Mouse (Mus musculus): ENCODE results near the gene Drg2. TPM values are rescaled to one million over a fixed set of nuclear protein-coding genes. Genes with fewer than 3 reads are reported as not detected.
"Not testable (repeated sequence)": the region's sequence is repeated elsewhere in the genome, so short reads cannot be mapped to it uniquely, and the experiment has no call there.

Gene Drg2
- polyA plus RNA-seq, 1 experiment from 2014 or later, result 67.1 TPM

- WGBS, result 38% methylated on average over 1 of the region's 1 CpGs
- peaks cover 94% of the 10 kb centered on the region for H3K36me3 ChIP-seq (ENCODE audit: control insufficient read depth, insufficient read depth, low read length)
- H3K4me2 ChIP-seq (ENCODE audit: low read length); ATAC-seq (ENCODE audit: insufficient number of reproducible peaks, insufficient read depth, low FRiP score, low read depth); H3K27ac ChIP-seq (replicated peaks in 1 of 2; ENCODE audit: control insufficient read depth in 1 of 2, insufficient read depth in 1 of 2, low read depth in 2 of 2, low read length in 2 of 2); H3K27me3 ChIP-seq (ENCODE audit: control insufficient read depth, insufficient read depth, low read length); H3K9me3 ChIP-seq (ENCODE audit: control insufficient read depth, low read length); H3K9ac ChIP-seq (ENCODE audit: low read length); H3K4me1 ChIP-seq (ENCODE audit: control insufficient read depth in 2 of 2, insufficient read depth in 2 of 2, low read length in 2 of 2); H3K4me3 ChIP-seq (ENCODE audit: control insufficient read depth in 1 of 2, insufficient read depth in 1 of 2, low read depth in 1 of 2, low read length in 2 of 2): not testable (repeated sequence)
These were observed 14.8 kb upstream of the Drg2 start for GRCm38 (mm10) chr11:60439621-60440020.

- ATAC-seq (ENCODE audit: insufficient number of reproducible peaks, insufficient read depth, low FRiP score, low read depth), result no peak
- H3K36me3 ChIP-seq (ENCODE audit: control insufficient read depth, insufficient read depth, low read length), result peaks cover 90% of the 10 kb centered on the region
- WGBS, result 58% methylated on average over 7 of the region's 7 CpGs
These were observed 14.2 kb upstream of the Drg2 start for GRCm38 (mm10) chr11:60440176-60440575.

GRCm38 (mm10) chr11:60442896-60443295, 11.5 kb upstream of the Drg2 start:
- H3K36me3 ChIP-seq (ENCODE audit: control insufficient read depth, insufficient read depth, low read length), result peaks cover 65% of the 10 kb centered on the region
- H3K4me3 ChIP-seq (ENCODE audit: control insufficient read depth in 1 of 2, insufficient read depth in 1 of 2, low read depth in 1 of 2, low read length in 2 of 2), result no peak overlapping the region
- H3K4me1 ChIP-seq (ENCODE audit: control insufficient read depth in 2 of 2, insufficient read depth in 2 of 2, low read length in 2 of 2), result no peaks in the 10 kb centered on the region
- WGBS, result 84% methylated on average over 6 of the region's 6 CpGs
- H3K27ac ChIP-seq (replicated peaks in 1 of 2; ENCODE audit: control insufficient read depth in 1 of 2, insufficient read depth in 1 of 2, low read depth in 2 of 2, low read length in 2 of 2), result no peak overlapping the region
- no peaks in the 10 kb centered on the region for H3K9me3 ChIP-seq (ENCODE audit: control insufficient read depth, low read length)
- no peaks in the 10 kb centered on the region for H3K27me3 ChIP-seq (ENCODE audit: control insufficient read depth, insufficient read depth, low read length)
- no peak for ATAC-seq (ENCODE audit: insufficient number of reproducible peaks, insufficient read depth, low FRiP score, low read depth)
- no peak overlapping the region for H3K4me2 ChIP-seq (ENCODE audit: low read length)
- no peak overlapping the region for H3K9ac ChIP-seq (ENCODE audit: low read length)

More at GRCm38 (mm10) chr11:60440176-60440575, 14.2 kb upstream of the Drg2 start:
- Histone ChIP-seq H3K4me3 (ENCODE audit: control insufficient read depth in 1 of 2, insufficient read depth in 1 of 2, low read depth in 1 of 2, low read length in 2 of 2) (no peak overlapping the region), H3K9me3 (ENCODE audit: control insufficient read depth, low read length) (no peaks in the 10 kb centered on the region), H3K4me1 (ENCODE audit: control insufficient read depth in 2 of 2, insufficient read depth in 2 of 2, low read length in 2 of 2) (no peaks in the 10 kb centered on the region), H3K9ac (ENCODE audit: low read length) (no peak overlapping the region), H3K27me3 (ENCODE audit: control insufficient read depth, insufficient read depth, low read length) (no peaks in the 10 kb centered on the region), H3K4me2 (ENCODE audit: low read length) (no peak overlapping the region), H3K27ac (replicated peaks in 1 of 2; ENCODE audit: control insufficient read depth in 1 of 2, insufficient read depth in 1 of 2, low read depth in 2 of 2, low read length in 2 of 2) (no peak overlapping the region)

- H3K4me2 ChIP-seq (ENCODE audit: low read length), result no peak overlapping the region
- peaks cover 54% of the 10 kb centered on the region for H3K36me3 ChIP-seq (ENCODE audit: control insufficient read depth, insufficient read depth, low read length)
- ATAC-seq (ENCODE audit: insufficient number of reproducible peaks, insufficient read depth, low FRiP score, low read depth), result no peak
- H3K4me1 ChIP-seq (ENCODE audit: control insufficient read depth in 2 of 2, insufficient read depth in 2 of 2, low read length in 2 of 2), result no peaks in the 10 kb centered on the region
- no peak overlapping the region for H3K27ac ChIP-seq (replicated peaks in 1 of 2; ENCODE audit: control insufficient read depth in 1 of 2, insufficient read depth in 1 of 2, low read depth in 2 of 2, low read length in 2 of 2)
- no peak overlapping the region for H3K9ac ChIP-seq (ENCODE audit: low read length)
- no peak overlapping the region for H3K4me3 ChIP-seq (ENCODE audit: control insufficient read depth in 1 of 2, insufficient read depth in 1 of 2, low read depth in 1 of 2, low read length in 2 of 2)
- 74% methylated on average over 4 of the region's 4 CpGs for WGBS
- no peaks in the 10 kb centered on the region for H3K9me3 ChIP-seq (ENCODE audit: control insufficient read depth, low read length)
- H3K27me3 ChIP-seq (ENCODE audit: control insufficient read depth, insufficient read depth, low read length), result no peaks in the 10 kb centered on the region
These were observed 10.4 kb upstream of the Drg2 start for GRCm38 (mm10) chr11:60444007-60444406.

GRCm38 (mm10) chr11:60454745-60455087, 325 bp downstream of the Drg2 start:
- H3K4me3 ChIP-seq (ENCODE audit: control insufficient read depth in 1 of 2, insufficient read depth in 1 of 2, low read depth in 1 of 2, low read length in 2 of 2), result peak overlapping the region; percentile 65 to 89
- H3K27ac ChIP-seq (replicated peaks in 1 of 2; ENCODE audit: control insufficient read depth in 1 of 2, insufficient read depth in 1 of 2, low read depth in 2 of 2, low read length in 2 of 2), result peak overlapping the region; percentile 43 to 63; a peak in 3 of 4 replicates
- no peaks in the 10 kb centered on the region for H3K9me3 ChIP-seq (ENCODE audit: control insufficient read depth, low read length)
- H3K9ac ChIP-seq (ENCODE audit: low read length), result peak overlapping the region; percentile 89
- ATAC-seq (ENCODE audit: insufficient number of reproducible peaks, insufficient read depth, low FRiP score, low read depth), result no peak
- H3K4me2 ChIP-seq (ENCODE audit: low read length), result peak overlapping the region; percentile 90
- under 1% methylated on average over 17 of the region's 17 CpGs for WGBS
- H3K4me1 ChIP-seq (ENCODE audit: control insufficient read depth in 2 of 2, insufficient read depth in 2 of 2, low read length in 2 of 2), result peaks cover 6 to 14% of the 10 kb centered on the region in 2 experiments
- no peaks in the 10 kb centered on the region for H3K27me3 ChIP-seq (ENCODE audit: control insufficient read depth, insufficient read depth, low read length)
- peaks cover 40% of the 10 kb centered on the region for H3K36me3 ChIP-seq (ENCODE audit: control insufficient read depth, insufficient read depth, low read length)

GRCm38 (mm10) chr11:60457973-60458372, 3.6 kb downstream of the Drg2 start:
- Histone ChIP-seq H3K36me3 (ENCODE audit: control insufficient read depth, insufficient read depth, low read length) (peaks cover 72% of the 10 kb centered on the region), H3K9ac (ENCODE audit: low read length) (no peak overlapping the region), H3K4me3 (ENCODE audit: control insufficient read depth in 1 of 2, insufficient read depth in 1 of 2, low read depth in 1 of 2, low read length in 2 of 2) (no peak overlapping the region), H3K9me3 (ENCODE audit: control insufficient read depth, low read length) (no peaks in the 10 kb centered on the region), H3K27ac (replicated peaks in 1 of 2; ENCODE audit: control insufficient read depth in 1 of 2, insufficient read depth in 1 of 2, low read depth in 2 of 2, low read length in 2 of 2) (no peak overlapping the region), H3K27me3 (ENCODE audit: control insufficient read depth, insufficient read depth, low read length) (no peaks in the 10 kb centered on the region), H3K4me1 (ENCODE audit: control insufficient read depth in 2 of 2, insufficient read depth in 2 of 2, low read length in 2 of 2) (peaks cover 6 to 14% of the 10 kb centered on the region in 2 experiments), H3K4me2 (ENCODE audit: low read length) (no peak overlapping the region)
- ATAC-seq (ENCODE audit: insufficient number of reproducible peaks, insufficient read depth, low FRiP score, low read depth), result no peak
- 91% methylated on average over 1 of the region's 1 CpGs for WGBS

GRCm38 (mm10) chr11:60465943-60466380, 11.6 kb downstream of the Drg2 start:
- Histone ChIP-seq H3K9me3 (ENCODE audit: control insufficient read depth, low read length) (no peaks in the 10 kb centered on the region), H3K4me1 (ENCODE audit: control insufficient read depth in 2 of 2, insufficient read depth in 2 of 2, low read length in 2 of 2) (no peaks in the 10 kb centered on the region), H3K27me3 (ENCODE audit: control insufficient read depth, insufficient read depth, low read length) (no peaks in the 10 kb centered on the region), H3K4me2 (ENCODE audit: low read length) (no peak overlapping the region), H3K9ac (ENCODE audit: low read length) (no peak overlapping the region), H3K36me3 (ENCODE audit: control insufficient read depth, insufficient read depth, low read length) (peaks cover 93% of the 10 kb centered on the region), H3K4me3 (ENCODE audit: control insufficient read depth in 1 of 2, insufficient read depth in 1 of 2, low read depth in 1 of 2, low read length in 2 of 2) (no peak overlapping the region), H3K27ac (replicated peaks in 1 of 2; ENCODE audit: control insufficient read depth in 1 of 2, insufficient read depth in 1 of 2, low read depth in 2 of 2, low read length in 2 of 2) (no peak overlapping the region)
- 88% methylated on average over 2 of the region's 2 CpGs for WGBS
- ATAC-seq (ENCODE audit: insufficient number of reproducible peaks, insufficient read depth, low FRiP score, low read depth), result no peak

- Histone ChIP-seq H3K36me3 (ENCODE audit: control insufficient read depth, insufficient read depth, low read length) (peaks cover 62% of the 10 kb centered on the region), H3K4me1 (ENCODE audit: control insufficient read depth in 2 of 2, insufficient read depth in 2 of 2, low read length in 2 of 2) (peaks cover 3 to 5% of the 10 kb centered on the region in 2 experiments; a peak in 3 of 4 replicates), H3K9ac (ENCODE audit: low read length) (no peak within 1 kb of the TSS), H3K4me2 (ENCODE audit: low read length) (no peak within 1 kb of the TSS), H3K9me3 (ENCODE audit: control insufficient read depth, low read length) (no peaks in the 10 kb centered on the region), H3K4me3 (ENCODE audit: control insufficient read depth in 1 of 2, insufficient read depth in 1 of 2, low read depth in 1 of 2, low read length in 2 of 2) (no peak within 1 kb of the TSS), H3K27ac (replicated peaks in 1 of 2; ENCODE audit: control insufficient read depth in 1 of 2, insufficient read depth in 1 of 2, low read depth in 2 of 2, low read length in 2 of 2) (no peak within 1 kb of the TSS), H3K27me3 (ENCODE audit: control insufficient read depth, insufficient read depth, low read length) (no peaks in the 10 kb centered on the region)
- ATAC-seq (ENCODE audit: insufficient number of reproducible peaks, insufficient read depth, low FRiP score, low read depth), result no peak
- 88% methylated on average over 3 of the region's 3 CpGs for WGBS
These were observed 14.6 kb downstream of the Drg2 start, which contains the start of gene Myo15 for GRCm38 (mm10) chr11:60469039-60469438. Gene Myo15 (plus strand): TSS chr11:60469339.

All from heart, embryonic 14.5 days (tissue).